Mouse (Mus musculus): ENCODE measurements around the gene Tmem120b. TPM values are rescaled to one million over a fixed set of nuclear protein-coding genes. Genes with fewer than 3 reads are reported as not detected.

Gene Tmem120b
- total RNA-seq, 2 experiments from 2014 or later: 22.2 to 68.8 TPM

- DNase-seq (ENCODE audit: low spot score in 2 of 2): no peak
Observed at GRCm38 (mm10) chr5:123088784-123089183, 20.6 kb downstream of the Tmem120b start.

DNA sequence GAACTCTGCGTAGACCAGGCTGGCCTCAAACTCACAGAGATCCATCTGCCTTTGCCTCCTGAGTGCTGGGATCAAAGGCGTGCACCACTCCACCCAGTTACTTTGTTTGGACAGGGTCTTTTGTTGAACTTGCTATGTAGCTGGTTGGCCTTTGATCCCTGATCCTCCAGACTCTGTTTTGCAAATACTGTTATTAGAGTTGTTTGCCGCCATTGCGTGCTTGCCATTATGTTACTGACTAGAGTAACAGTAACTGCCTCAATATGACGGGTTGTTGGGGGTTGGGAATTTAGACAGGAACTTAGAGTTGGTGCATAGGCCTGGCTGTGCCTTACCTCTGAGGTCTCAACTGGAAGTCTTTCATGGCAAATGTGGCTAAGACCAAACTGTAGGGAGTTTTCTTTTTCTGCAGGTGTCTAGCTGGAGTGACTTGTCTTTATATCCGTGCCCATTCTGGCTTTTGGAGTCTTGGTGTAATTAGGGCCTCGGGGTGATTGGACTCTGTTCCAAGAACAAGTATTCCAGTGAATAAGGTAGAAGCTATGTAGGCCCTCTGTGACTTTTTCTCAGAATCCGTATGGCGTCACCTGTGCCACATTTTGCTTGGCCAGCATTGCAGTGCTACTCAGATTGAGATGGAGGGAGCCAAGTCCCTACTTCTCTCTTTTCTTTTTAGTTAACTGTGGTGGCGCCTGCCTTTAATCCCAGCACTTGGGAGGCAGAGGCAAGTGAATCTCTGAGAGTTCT lies 22.5 kb downstream of the Tmem120b start:
- no peak for DNase-seq (ENCODE audit: low spot score in 2 of 2)

GRCm38 (mm10) chr5:123093077-123093633 lies 24.9 kb downstream of the Tmem120b start:
- no peak for DNase-seq (ENCODE audit: low spot score in 2 of 2)

- DNase-seq (ENCODE audit: low spot score in 2 of 2): no peak
Observed at GRCm38 (mm10) chr5:123094238-123094991, 26.2 kb downstream of the Tmem120b start.

DNA sequence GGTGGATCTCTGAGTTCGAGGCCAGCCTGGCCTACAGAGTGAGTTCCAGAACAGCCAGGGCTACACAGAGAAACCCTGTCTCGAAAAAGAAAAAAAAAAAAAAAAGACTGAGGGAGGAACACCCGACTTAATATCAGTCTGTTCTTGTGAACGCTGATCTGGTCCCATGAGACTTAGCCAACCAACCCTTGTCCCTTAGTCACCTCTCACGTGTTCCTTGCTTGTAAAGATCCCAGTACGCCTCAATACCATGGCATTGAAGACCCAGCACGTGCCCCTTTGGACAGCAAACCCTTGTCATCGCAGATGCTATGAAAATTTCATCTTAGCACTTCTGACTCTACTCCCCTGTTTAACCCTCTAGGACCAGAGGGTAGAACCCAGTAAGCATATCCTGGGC lies 28.1 kb downstream of the Tmem120b start:
- DNase-seq (ENCODE audit: low spot score in 2 of 2): no peak

DNA sequence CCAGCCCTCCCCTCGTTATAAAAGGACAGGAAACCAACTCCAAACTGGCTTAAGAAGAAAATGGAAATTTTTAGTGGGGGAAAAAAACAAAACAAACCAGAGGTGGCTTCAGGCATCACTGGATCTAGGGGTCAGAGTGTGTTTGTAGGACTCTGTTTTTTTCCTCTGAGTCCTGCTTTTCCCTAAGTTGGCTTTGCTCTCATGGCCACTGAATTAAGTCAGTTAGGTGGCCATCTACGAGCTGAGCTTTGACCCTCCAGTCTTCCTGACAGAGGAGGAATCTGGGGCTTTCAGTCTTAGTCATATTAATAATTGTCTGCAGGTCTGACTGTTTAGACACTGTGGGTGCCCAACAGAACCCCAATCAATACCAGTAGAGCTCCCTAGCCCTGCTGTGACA lies 30.3 kb downstream of the Tmem120b start:
- no peak for DNase-seq (ENCODE audit: low spot score in 2 of 2)

- DNase-seq (ENCODE audit: low spot score in 2 of 2): no peak
Observed at GRCm38 (mm10) chr5:123102376-123102775, 34.2 kb downstream of the Tmem120b start.

GRCm38 (mm10) chr5:123103556-123103955 lies 35.3 kb downstream of the Tmem120b start:
- DNase-seq (ENCODE audit: low spot score in 2 of 2): no peak

GRCm38 (mm10) chr5:123104769-123105168 lies 36.6 kb downstream of the Tmem120b start:
- DNase-seq (ENCODE audit: low spot score in 2 of 2): no peak

DNA sequence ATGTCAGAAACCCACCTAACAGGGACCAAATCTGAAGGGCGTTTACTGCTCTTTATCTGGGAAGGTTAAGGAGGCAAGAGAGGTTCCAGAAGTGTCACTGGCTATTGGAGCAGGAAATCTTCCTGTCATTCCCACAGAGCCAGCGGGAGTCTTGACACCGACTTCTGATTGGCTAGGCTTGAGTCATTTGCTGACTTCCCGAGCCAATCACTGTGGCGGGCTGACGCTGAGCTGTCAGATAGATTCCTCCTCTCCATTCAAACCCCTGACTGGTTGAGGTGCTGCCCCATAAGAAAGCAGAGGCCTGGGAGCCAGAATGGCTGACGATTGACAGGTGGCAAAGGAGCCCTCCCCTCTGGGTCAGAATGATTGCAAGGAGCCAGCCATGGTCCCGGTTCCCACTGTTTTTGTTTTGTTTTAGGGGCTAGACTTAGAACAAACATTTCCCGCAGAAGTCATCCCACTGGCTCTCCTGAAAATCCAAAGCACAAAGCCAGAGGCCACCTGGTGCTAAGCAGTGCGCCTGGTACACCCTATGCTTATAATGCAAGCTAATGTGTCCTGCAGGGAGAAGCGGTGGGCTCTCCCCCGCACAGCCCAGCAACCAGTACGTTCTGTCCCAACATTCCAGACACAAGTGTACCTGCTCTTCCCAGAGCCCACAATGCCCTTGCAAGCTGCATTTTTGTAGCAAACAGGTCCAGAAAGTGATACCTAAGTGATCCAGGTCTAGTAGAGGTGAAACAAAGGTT lies 41.4 kb downstream of the Tmem120b start:
- no peak for DNase-seq (ENCODE audit: low spot score in 2 of 2)

GRCm38 (mm10) chr5:123110296-123110721 lies 42.1 kb downstream of the Tmem120b start:
- no peak for DNase-seq (ENCODE audit: low spot score in 2 of 2)

- DNase-seq (ENCODE audit: low spot score in 2 of 2): no peak
Observed at GRCm38 (mm10) chr5:123114109-123114508, 45.9 kb downstream of the Tmem120b start.

- no peak for DNase-seq (ENCODE audit: low spot score in 2 of 2)
Observed at GRCm38 (mm10) chr5:123114924-123115323, 46.7 kb downstream of the Tmem120b start.

DNA sequence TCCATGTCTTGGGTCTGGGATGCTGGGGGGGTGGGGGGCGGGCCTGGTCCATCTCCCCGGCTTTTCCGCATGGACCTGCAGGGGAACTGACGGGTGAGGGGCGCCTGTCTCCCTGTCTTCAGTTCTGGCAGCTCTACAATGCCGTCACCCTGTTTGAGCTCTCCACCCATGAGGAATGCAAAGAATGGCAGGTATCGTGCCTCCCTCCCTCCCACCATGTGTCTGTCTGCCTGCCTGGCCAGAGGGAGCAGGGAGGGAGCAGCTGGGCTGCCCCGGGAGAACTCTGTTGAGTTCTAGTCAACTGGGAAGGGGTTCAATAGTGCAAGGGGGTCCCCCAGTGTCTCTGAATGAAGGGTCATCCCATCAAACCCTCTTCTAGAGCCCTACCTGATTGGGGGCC lies 47.9 kb downstream of the Tmem120b start:
- no peak for DNase-seq (ENCODE audit: low spot score in 2 of 2)

GRCm38 (mm10) chr5:123117257-123117656 lies 49.0 kb downstream of the Tmem120b start:
- DNase-seq (ENCODE audit: low spot score in 2 of 2): peak; percentile 75 to 83

- no peak for DNase-seq (ENCODE audit: low spot score in 2 of 2)
Observed at GRCm38 (mm10) chr5:123117773-123118172, 49.6 kb downstream of the Tmem120b start.

- no peak for DNase-seq (ENCODE audit: low spot score in 2 of 2)
Observed at GRCm38 (mm10) chr5:123118826-123119225, 50.6 kb downstream of the Tmem120b start.

DNA sequence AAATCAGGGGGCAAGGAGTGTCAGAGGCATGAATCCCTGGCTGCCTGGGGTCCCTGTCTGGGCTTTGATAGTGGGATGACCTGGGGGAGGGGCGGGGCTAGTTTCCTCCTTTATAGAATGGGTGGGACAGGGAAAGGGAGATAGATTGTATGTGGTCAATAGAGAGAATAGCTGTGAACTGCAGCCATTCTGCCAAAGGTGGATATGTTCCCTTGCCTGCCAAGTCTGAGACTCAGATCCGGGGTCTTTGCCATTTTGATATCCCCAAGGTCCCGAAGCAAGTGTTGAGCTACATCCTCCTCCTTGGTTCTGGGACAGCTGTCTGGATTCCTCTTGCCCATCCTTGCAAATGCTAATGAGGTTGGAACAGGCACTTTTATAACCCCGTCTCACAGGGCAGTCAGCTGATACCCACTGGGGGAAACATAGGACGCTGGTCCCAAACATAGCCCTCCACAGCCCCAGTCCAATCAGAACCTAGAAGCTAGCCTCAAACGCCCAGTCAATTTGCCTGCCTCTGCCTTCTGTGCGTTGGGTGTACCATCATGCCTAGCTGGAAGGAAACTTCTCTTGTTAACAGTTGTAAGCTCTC lies 52.5 kb downstream of the Tmem120b start:
- no peak for DNase-seq (ENCODE audit: low spot score in 2 of 2)

DNA sequence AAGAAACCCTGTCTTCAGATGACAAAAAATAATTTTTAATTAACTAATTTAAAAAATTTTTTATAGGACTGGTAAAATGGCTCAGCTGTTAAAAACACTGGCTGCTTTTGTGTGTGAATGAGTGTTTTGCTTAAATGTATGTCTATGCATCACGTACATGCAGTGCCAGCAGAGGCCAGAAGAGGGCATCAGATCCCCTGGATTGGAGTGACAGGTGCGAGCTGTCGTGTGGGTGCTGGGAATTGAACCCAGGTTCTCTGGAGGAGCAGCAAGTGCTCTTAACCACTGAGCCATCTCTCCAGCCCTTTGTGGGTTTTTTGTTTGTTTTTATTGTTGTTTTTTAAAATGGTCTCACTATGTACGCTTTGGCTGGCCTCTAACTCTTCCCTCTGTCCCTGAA lies 54.0 kb downstream of the Tmem120b start:
- DNase-seq (ENCODE audit: low spot score in 2 of 2): no peak

DNA sequence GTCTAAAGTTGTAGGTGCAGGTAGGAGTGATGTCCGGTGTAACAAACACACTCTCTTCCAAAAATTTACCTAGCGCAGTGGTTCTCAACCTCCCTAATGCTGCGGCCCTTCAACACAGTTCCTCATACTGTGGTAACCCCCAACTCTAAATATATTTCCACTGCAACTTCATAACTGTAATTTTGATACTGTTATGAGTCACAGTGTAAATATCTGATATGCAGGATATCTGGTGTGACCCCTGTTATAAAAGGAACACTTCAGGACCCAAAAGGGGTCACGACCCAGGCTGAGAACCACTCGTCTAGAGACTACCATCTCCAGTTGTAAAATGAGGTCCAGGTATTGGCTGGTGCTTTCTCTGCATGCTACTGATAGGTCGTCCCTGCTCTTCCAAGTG lies 56.9 kb downstream of the Tmem120b start:
- DNase-seq (ENCODE audit: low spot score in 2 of 2): no peak

Data from adrenal gland, adult 18-20 months (tissue).